ENCODE assay signal across 17 mouse cellular contexts in genomic region chr2:141800909-141801308, GRCm38 (mm10).
DNase-seq lines count a peak whose midpoint lies in the region; ATAC-seq and TF ChIP-seq lines count a peak whose summit lies in the region.
"Had no signal": no experiment of that assay in that cellular context is flagged by ENCODE, and none has a peak within 500 bp of the region (broad histone marks: within the 10 kb centered on the region; RNA-seq: fewer than 3 reads in every experiment).

No protein-coding gene starts in this region.

- TF ChIP-seq CTCF in Patski (IDR thresholded peaks at IDR 0.05) = no peak

- no peak overlapping the region for H3K27ac ChIP-seq in hindbrain, embryonic 12.5 days
- H3K27ac ChIP-seq: forebrain, embryonic 13.5 days; hindbrain, embryonic 10.5 days; hindbrain, embryonic 15.5 days had no signal

- WGBS in hindbrain, embryonic 12.5 days = 77% methylated on average over 2 of the region's 2 CpGs

- no peak overlapping the region for H3K9ac ChIP-seq in hindbrain, embryonic 12.5 days
- H3K9ac ChIP-seq: forebrain, embryonic 13.5 days; forebrain, postnatal 0 days; heart, embryonic 12.5 days; hindbrain, embryonic 15.5 days had no signal

- in situ Hi-C loops in Patski (cut with MboI; ENCODE audit: low pct_unique_long_range_greater_than_20kb) = no loop called here

- POLR2A ChIA-PET in Patski (lab: Charles Lee) = no interaction called here

- peak; percentile 76 for ATAC-seq in Patski
- no peak for ATAC-seq in hindbrain, embryonic 12.5 days (ENCODE audit: low FRiP score)
- ATAC-seq: forebrain, embryonic 13.5 days; forebrain, postnatal 0 days; intestine, embryonic 16.5 days had no signal

- H3K4me1 ChIP-seq in hindbrain, embryonic 12.5 days = no peaks in the 10 kb centered on the region
- H3K4me1 ChIP-seq: forebrain, embryonic 13.5 days; heart, embryonic 12.5 days; hindbrain, embryonic 10.5 days; hindbrain, embryonic 15.5 days had no signal

- peak; percentile 7 to 36 for DNase-seq in adrenal gland, postnatal 36 days
- no peak for DNase-seq in adrenal gland, adult 18-20 months (ENCODE audit: low spot score in 2 of 2)
- DNase-seq in 3T3-L1 (ENCODE audit: low read depth, low spot score) = peak; percentile 25
- DNase-seq in Patski (ENCODE audit: low read depth, low spot score) = no peak
- DNase-seq in left cerebral cortex, adult 11 months (ENCODE audit: low spot score) = no peak
- DNase-seq: B cell, adult 2 months; cerebellum, adult 11-12 months; cerebellum, adult 9-10 months; cerebellum, postnatal 25 days; forebrain, postnatal 0 days; gastrocnemius, postnatal 14 days had no signal

- no peak overlapping the region for H3K4me2 ChIP-seq in hindbrain, embryonic 12.5 days (replicated peaks)
- H3K4me2 ChIP-seq: forebrain, embryonic 13.5 days; heart, embryonic 12.5 days; hindbrain, embryonic 15.5 days had no signal

- H3K36me3 ChIP-seq in hindbrain, embryonic 12.5 days = no peaks in the 10 kb centered on the region
- H3K36me3 ChIP-seq: heart, embryonic 12.5 days; hindbrain, embryonic 10.5 days; hindbrain, embryonic 15.5 days had no signal

- no peaks in the 10 kb centered on the region for H3K9me3 ChIP-seq in hindbrain, embryonic 12.5 days (replicated peaks)
- H3K9me3 ChIP-seq: forebrain, embryonic 13.5 days; heart, embryonic 12.5 days; hindbrain, embryonic 10.5 days; hindbrain, embryonic 15.5 days had no signal

- CTCF ChIA-PET in Patski (lab: Charles Lee) = no interaction called here

- no peaks in the 10 kb centered on the region for H3K27me3 ChIP-seq in Patski
- H3K27me3 ChIP-seq in hindbrain, embryonic 12.5 days = no peaks in the 10 kb centered on the region
- H3K27me3 ChIP-seq: forebrain, embryonic 13.5 days; heart, embryonic 12.5 days; hindbrain, embryonic 15.5 days had no signal

- H3K4me3 ChIP-seq in hindbrain, embryonic 12.5 days = no peak overlapping the region
- H3K4me3 ChIP-seq: forebrain, embryonic 13.5 days; heart, embryonic 12.5 days; hindbrain, embryonic 10.5 days; hindbrain, embryonic 15.5 days had no signal

Comparison
In these comparisons a context has a peak if more than half of its experiments do, and no peak if none do; other contexts are left out.
1. DNase-seq: peak in adrenal gland, postnatal 36 days (2 of 2) and 3T3-L1 (single experiment); none in adrenal gland, adult 18-20 months (0 of 2), Patski (single experiment) and left cerebral cortex, adult 11 months (single experiment).